Mouse (Mus musculus) CH12.LX (cell line): ENCODE data around the gene Gtpbp2.

Source experiments
- CTCF ChIP-seq, 2 experiments: IDR thresholded peaks in 1 of 2; conservative IDR thresholded peaks in 1 of 2; 2 replicates each; pipeline ENCODE4 v1.5.1; 2011 to 2012; ENCODE audit warnings: low read depth in 2 of 2, low read length in 2 of 2, improper control_type of control experiment in 1 of 2, inconsistent platforms in 1 of 2, mild to moderate bottlenecking in 1 of 2, moderate library complexity in 1 of 2
- EP300 ChIP-seq: IDR thresholded peaks from 2 replicates; pipeline ENCODE4 v1.6.1; 2011; ENCODE audit warnings: low read length, improper control_type of control experiment
- GABPA ChIP-seq: IDR thresholded peaks from 2 replicates; pipeline ENCODE4 v1.6.1; 2012; ENCODE audit warnings: low read depth, low read length, improper control_type of control experiment, inconsistent platforms; ENCODE audit not compliant: insufficient replicate concordance
- MAZ ChIP-seq: IDR thresholded peaks from 2 replicates; pipeline ENCODE4 v1.6.1; 2012; ENCODE audit warnings: low read depth, mild to moderate bottlenecking, inconsistent platforms, low read length, improper control_type of control experiment, moderate library complexity
- POLR2AphosphoS2 ChIP-seq: IDR thresholded peaks from 2 replicates; pipeline ENCODE4 v1.6.1; 2011; ENCODE audit warnings: low read depth, low read length, improper control_type of control experiment
- ZMIZ1 ChIP-seq: IDR thresholded peaks from 2 replicates; pipeline ENCODE4 v1.6.1; 2012; ENCODE audit warnings: low read depth, mild to moderate bottlenecking, inconsistent platforms, low read length, improper control_type of control experiment

GRCm38 (mm10) chr17:46127814-46128493, 32.9 kb upstream of the Gtpbp2 start:
- TF ChIP-seq POLR2AphosphoS2, result no peak
- no peak for TF ChIP-seq ZMIZ1
- TF ChIP-seq EP300, result no peak
- TF ChIP-seq GABPA, result no peak
- TF ChIP-seq CTCF (conservative IDR thresholded peaks at IDR 0.05 in 1 of 2, IDR thresholded peaks at IDR 0.05 in 1 of 2; ENCODE audit: low read depth in 2 of 2, low read length in 2 of 2), result no peak
- TF ChIP-seq MAZ, result no peak
